Mouse (Mus musculus) subcutaneous adipose tissue, adult 2 months (tissue): Measurements from ENCODE around the gene 1700016H13Rik. TPM values are rescaled to one million over a fixed set of nuclear protein-coding genes. Genes with fewer than 3 reads are reported as not detected.

Experiments
- polyA plus RNA-seq: library from polyadenylated mRNA; depleted of rRNA; stranded (reverse); fragments of >200 nt; gene quantifications from 2 replicates; pipeline ENCODE4 v1.2.3, GENCODE M21; 2012; ENCODE audit warnings: low replicate concordance; rRNA removed

The 1700016H13Rik gene
- polyA plus RNA-seq = 0.14 and 0.22 TPM in 2 replicates

DNA sequence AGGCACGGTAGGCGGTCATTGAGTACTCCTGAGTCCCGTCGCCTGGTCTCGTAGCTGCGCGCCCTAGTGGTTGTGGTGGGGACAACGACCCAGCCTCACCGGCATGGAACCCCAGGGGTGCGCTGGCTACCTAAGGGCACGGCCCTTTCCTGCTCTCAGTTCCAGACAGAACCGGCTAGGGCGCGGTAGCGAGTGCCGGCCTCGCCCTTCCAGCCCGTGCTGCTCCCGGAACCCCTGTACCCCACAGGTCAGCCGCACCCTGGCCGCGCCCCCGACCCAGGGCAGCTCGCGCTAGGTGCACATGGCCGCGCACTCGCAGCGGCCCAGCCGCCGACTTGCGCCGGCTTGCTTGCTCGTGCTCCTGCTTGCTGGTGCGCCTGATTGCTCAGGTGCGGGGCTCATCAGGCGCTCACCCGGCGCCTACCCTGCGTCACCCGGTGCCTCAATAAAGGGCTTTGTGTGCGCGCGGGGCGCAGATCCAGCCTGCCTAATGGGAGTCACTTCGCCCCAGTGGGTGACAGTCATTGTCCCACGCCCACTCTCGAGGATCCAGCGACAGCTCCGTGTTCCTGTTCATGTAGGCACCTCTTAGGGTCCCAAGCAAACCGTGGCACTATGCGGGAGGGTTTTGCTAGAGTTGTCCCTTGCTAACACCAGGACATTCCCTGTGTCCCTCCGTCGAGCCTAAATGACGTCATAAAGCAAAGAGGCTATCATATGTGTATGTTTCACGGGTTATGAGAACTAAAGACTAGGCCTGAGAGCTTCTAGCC is at the start of gene 1700016H13Rik:
TSS of gene 1700016H13Rik (minus strand) at position 665 of the 773 bp plus-strand sequence.

DNA sequence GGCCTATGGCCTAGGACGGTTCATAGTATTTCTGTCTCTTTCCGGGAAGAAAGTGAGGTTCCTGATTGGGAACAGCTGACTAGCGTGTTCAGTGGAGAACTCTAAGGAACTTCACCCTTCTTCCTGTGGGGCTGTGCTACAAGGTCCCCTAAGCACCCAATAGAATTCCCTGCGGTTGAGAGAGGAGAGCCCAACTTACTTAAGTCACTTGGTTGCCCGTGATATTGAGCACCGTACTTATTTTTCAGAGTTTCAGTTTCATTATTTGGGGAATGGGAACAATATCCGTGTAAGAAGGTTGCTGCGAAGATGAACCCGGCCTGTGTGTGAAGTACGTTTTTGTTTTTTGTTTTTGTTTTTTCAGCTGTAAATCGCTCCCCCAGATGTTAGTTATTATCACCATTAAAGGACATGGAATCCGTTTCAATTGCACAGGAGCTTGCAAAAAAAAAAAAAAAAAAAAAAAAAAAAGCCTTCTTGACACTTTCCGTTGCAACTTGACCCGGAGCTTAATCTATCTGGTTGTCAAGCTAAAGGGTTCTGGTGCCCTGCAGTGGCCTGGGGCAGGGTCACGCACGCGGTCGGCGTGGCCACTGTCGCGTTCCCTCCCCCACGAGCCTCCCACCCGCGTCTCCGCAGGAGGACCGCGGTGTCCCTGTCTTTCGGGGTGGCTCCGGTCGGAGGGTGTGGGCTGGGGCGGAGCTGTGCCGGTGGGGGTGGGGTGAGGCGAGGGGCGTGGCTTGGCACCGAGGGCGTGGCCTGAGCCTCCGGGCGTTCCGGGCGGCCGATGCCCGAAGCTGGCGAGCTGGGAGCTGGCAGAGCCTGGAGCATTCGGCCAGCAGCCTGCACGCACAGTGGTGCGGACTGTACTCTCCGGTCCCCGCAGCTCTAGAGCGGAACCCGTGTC is 36.1 kb upstream of the 1700016H13Rik start, which contains the start of gene Aff1:
TSS of gene Aff1 (plus strand) at position 751 of the 907 bp plus-strand sequence.

DNA sequence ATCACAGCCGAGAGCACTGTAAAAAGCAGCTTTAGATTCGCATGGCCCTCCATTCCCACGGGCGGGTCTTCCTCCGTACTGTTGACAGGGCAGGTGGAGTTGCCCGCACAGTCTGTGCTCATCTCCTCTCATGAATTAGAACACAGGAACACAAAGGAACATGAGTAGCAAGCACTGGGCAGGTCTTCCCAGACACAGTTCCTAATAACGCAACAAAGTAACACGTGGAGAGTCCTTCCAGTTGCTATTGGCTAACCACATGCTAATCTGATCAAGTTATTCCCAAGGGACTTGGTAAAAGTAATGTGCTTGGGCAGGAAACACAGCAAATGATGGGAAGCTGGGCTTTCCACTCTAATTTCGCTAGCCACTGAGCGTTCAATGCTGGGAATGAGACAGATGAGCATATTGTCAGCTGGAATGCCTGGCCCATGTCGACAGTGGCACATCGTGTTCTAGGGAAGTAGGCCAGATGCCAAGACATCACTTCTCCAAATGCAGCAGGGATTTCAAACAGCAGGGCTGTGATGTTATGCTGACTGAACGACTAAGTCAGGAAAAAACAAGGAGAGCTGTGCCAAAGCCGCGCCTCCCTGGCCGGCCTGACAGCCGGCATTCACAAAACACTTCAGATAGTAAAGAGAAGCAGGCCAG is 26.6 kb downstream of the 1700016H13Rik start, which contains the start of gene Slc10a6:
TSS of gene Slc10a6 (minus strand) at position 293 of the 654 bp plus-strand sequence.

Other genes starting within 250 kb of the 1700016H13Rik start
- 5.8 and 28.5 TPM in 2 replicates for gene Ptpn13, start 230.8 kb downstream of the 1700016H13Rik start, polyA plus RNA-seq
- gene Slc10a6, start 26.6 kb downstream of the 1700016H13Rik start, polyA plus RNA-seq = 3.3 and 16.4 TPM in 2 replicates
- 11.5 and 13.8 TPM in 2 replicates for gene Aff1, start 36.4 kb upstream of the 1700016H13Rik start, polyA plus RNA-seq